Mouse (Mus musculus) retina, embryonic 14.5 days (tissue): Measurements from ENCODE around the gene Cacna2d4.
"Not testable (repeated sequence)": the region's sequence is repeated elsewhere in the genome, so short reads cannot be mapped to it uniquely, and the experiment has no call there.

Source experiments
- DNase-seq: peaks from one replicate; pipeline ENCODE4 v3.0.0-alpha.2; 2015; ENCODE audit warnings: low spot score

Gene Cacna2d4

GRCm38 (mm10) chr6:119346257-119346656 is 109.9 kb downstream of the Cacna2d4 start:
- no peak for DNase-seq

GRCm38 (mm10) chr6:119347813-119348212 is 111.5 kb downstream of the Cacna2d4 start:
- no peak for DNase-seq

DNA sequence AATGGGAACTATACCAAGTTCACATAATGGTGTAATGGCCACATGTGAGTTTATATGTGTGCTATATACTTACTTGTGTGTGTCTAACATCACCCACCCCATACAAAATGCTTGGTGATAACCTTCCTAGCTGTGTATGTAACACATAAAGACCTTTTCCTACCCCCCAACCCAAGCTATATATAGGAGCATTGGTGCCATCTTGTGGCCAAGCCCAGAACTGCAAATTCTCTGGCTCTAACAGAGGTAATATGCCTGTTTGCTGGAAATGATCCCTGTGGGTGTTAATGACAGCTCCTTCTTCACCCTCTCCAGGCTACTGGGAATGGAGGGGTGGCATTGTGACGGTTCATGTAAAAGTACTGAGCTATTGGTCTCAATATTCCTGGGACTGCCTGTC is 111.9 kb downstream of the Cacna2d4 start:
- peak; percentile 98 for DNase-seq

GRCm38 (mm10) chr6:119350703-119351198 is 114.4 kb downstream of the Cacna2d4 start:
- DNase-seq: no peak

DNA sequence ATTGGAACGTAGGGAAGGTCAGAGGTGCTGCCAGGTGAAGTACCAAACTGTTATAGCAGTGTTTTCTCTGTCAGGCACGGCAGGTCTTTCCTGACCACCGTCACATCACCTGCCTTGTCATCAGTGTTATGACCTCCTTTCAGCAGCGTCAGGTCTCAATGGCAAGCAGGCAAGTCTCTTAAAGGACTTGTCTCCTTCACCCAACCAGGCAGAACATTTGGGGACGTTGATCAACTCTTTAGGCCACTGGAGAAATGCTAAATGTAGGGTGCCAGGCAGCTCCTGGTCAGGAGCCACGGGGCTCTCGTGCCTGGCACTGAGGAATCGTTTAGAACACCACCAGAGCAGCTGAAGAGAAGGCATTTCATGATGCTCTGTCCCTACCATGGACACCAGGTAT is 115.3 kb downstream of the Cacna2d4 start:
- DNase-seq: no peak

- DNase-seq: no peak
Measured at GRCm38 (mm10) chr6:119352501-119352900, 116.2 kb downstream of the Cacna2d4 start.

- DNase-seq: no peak
Measured at GRCm38 (mm10) chr6:119358020-119358571, 121.8 kb downstream of the Cacna2d4 start.

- DNase-seq: not testable (repeated sequence)
Measured at GRCm38 (mm10) chr6:119360250-119360649, 123.9 kb downstream of the Cacna2d4 start.

GRCm38 (mm10) chr6:119360925-119361702 is 124.8 kb downstream of the Cacna2d4 start:
- no peak for DNase-seq

- no peak for DNase-seq
Measured at GRCm38 (mm10) chr6:119363593-119363992, 127.3 kb downstream of the Cacna2d4 start.

GRCm38 (mm10) chr6:119366800-119367199 is 130.5 kb downstream of the Cacna2d4 start:
- DNase-seq: not testable (repeated sequence)

GRCm38 (mm10) chr6:119367382-119367781 is 131.1 kb downstream of the Cacna2d4 start:
- DNase-seq: no peak

DNA sequence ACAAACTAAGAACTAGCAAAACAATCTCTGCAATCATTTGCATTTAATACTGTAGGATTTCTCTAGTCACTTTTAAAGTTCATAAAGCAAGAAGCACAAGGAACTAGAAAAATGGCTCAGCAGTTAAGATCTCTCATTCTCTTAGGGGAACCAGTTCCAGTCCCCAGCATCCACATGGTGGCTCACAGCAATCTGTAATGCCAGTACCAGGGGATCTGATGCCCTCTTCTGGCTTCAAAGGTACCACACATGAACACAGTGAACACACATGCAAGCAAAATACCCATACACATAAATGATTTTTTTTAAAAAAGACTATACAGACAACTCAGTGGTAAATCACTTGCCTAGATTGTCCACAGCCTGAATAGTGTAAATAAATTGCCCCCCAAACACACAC is 135.3 kb downstream of the Cacna2d4 start:
- no peak for DNase-seq

DNA sequence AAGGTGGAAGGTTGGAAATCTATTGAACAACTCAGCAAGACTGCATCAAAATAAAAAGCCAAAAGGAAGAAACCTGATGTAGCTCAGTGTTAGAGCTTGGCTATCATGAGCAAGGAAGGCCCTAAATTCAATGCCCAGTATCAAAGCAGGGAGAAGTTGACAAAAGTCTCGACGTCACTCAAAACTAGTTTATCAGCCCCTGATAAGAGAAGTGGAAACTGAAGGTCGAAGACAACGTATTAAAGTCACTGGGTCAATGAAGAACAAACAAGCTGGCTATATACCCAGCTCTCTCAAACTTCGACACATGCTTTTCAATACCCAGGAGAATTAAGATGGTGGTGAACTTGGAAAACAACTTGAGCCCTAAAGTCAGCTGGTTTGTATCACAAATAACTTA is 135.9 kb downstream of the Cacna2d4 start:
- DNase-seq: no peak

- DNase-seq: no peak
Measured at GRCm38 (mm10) chr6:119373000-119373705, 136.8 kb downstream of the Cacna2d4 start.

- DNase-seq: no peak
Measured at GRCm38 (mm10) chr6:119375035-119375434, 138.7 kb downstream of the Cacna2d4 start.

DNA sequence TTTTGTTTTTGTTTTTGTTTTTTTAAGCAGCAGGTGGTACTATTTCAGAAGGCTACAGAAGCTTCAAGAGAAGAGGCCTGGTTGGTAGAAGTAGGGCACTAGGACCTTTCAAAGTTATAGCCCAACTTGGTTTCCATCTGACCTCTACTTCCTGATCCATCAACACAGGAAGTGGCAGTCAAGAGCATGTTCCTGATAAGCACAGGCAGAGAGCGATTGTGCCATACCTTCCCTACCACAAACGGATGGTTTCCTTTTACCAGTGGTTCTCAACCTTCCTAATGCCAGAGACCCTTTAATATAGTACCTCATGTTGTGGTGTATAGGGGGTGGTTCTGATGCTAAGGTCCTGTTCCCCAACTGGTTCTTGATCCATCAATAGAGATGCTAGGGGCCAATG is 141.3 kb downstream of the Cacna2d4 start:
- no peak for DNase-seq

GRCm38 (mm10) chr6:119378631-119379030 is 142.3 kb downstream of the Cacna2d4 start:
- no peak for DNase-seq

- no peak for DNase-seq
Measured at GRCm38 (mm10) chr6:119385668-119386067, 149.3 kb downstream of the Cacna2d4 start.

- no peak for DNase-seq
Measured at GRCm38 (mm10) chr6:119386421-119386820, 150.1 kb downstream of the Cacna2d4 start.

- DNase-seq: no peak
Measured at GRCm38 (mm10) chr6:119386821-119387220, 150.5 kb downstream of the Cacna2d4 start.

- DNase-seq: no peak
Measured at GRCm38 (mm10) chr6:119387801-119388649, 151.7 kb downstream of the Cacna2d4 start.
